Mouse (Mus musculus) embryonic facial prominence, embryonic 14.5 days (tissue): Measurements from ENCODE around the gene Pcif1. TPM values are rescaled to one million over a fixed set of nuclear protein-coding genes. Genes with fewer than 3 reads are reported as not detected.

ENCODE experiments used
- ATAC-seq: fragments of 200-750 bp; cut with Nextera tagmentation; 2 replicates; pipeline ENCODE4 v1.8.0; 2017; ENCODE audit warnings: low read depth, moderate number of reproducible peaks, moderate TSS enrichment
- DNase-seq: peaks from one replicate; pipeline ENCODE4 v3.0.0-alpha.2; 2015; ENCODE audit warnings: low spot score
- H3K27ac ChIP-seq: fragments of 300-500 bp; sonication (generic); replicated peaks from 2 replicates; pipeline ENCODE4 v1.5.1; 2014; ENCODE audit warnings: low read depth, mild to moderate bottlenecking, low read length, moderate library complexity
- H3K27me3 ChIP-seq: fragments of 300-500 bp; sonication (generic); replicated peaks from 2 replicates; pipeline ENCODE4 v1.6.1; 2014; ENCODE audit warnings: low read length; ENCODE audit not compliant: control insufficient read depth, insufficient read depth
- H3K36me3 ChIP-seq: fragments of 300-500 bp; sonication (generic); 2 replicates; pipeline ENCODE4 v1.6.1; 2014; ENCODE audit warnings: low read length, mixed read lengths; ENCODE audit not compliant: control insufficient read depth, insufficient read depth
- H3K4me1 ChIP-seq: fragments of 300-500 bp; sonication (generic); 2 replicates; pipeline ENCODE4 v1.6.1; 2014; ENCODE audit warnings: antibody characterized with exemption, low read length; ENCODE audit not compliant: control insufficient read depth, insufficient read depth
- H3K4me2 ChIP-seq: fragments of 300-500 bp; sonication (generic); 2 replicates; pipeline ENCODE4 v1.6.1; 2014; ENCODE audit warnings: low read depth, mild to moderate bottlenecking, low read length, moderate library complexity, mixed read lengths
- H3K4me3 ChIP-seq: fragments of 300-500 bp; sonication (generic); 2 replicates; pipeline ENCODE4 v1.5.1; 2014; ENCODE audit warnings: low read depth, mild to moderate bottlenecking, low read length
- H3K9ac ChIP-seq: fragments of 300-500 bp; sonication (generic); 2 replicates; pipeline ENCODE4 v1.6.1; 2014; ENCODE audit warnings: low read depth, mild to moderate bottlenecking, low read length, moderate library complexity, mixed read lengths
- H3K9me3 ChIP-seq: fragments of 300-500 bp; sonication (generic); 2 replicates; pipeline ENCODE4 v1.6.1; 2016; ENCODE audit warnings: low read length; ENCODE audit not compliant: control insufficient read depth
- WGBS: fragments of 180-500 bp; shearing (Covaris S2); extraction: QIAGEN DNeasy Blood & Tissue Kit; methylation state at CpG from one replicate; pipeline ENCODE4 v1.1.7; 2014; 5-methylcytosine and 5-hydroxymethylcytosine counted together
- polyA plus RNA-seq: library from polyadenylated mRNA; unstranded; fragments of >200 nt; fragmentation: Nextera tagmentation; extraction: Ambion mirVana; gene quantifications from 2 replicates; pipeline ENCODE4 v1.2.1, GENCODE M21; 2014

Pcif1 gene
- polyA plus RNA-seq, 1 experiment from 2014 or later: 56.9 TPM

- Histone ChIP-seq H3K9me3 (no peaks in the 10 kb centered on the region), H3K27me3 (no peaks in the 10 kb centered on the region), H3K9ac (no peak overlapping the region), H3K4me1 (no peaks in the 10 kb centered on the region), H3K36me3 (peaks cover 100% of the 10 kb centered on the region), H3K4me3 (no peak overlapping the region), H3K27ac (no peak overlapping the region), H3K4me2 (no peak overlapping the region)
- 97% methylated on average over 6 of the region's 6 CpGs for WGBS
- DNase-seq (no peak), ATAC-seq (no peak)
These were observed 16.8 kb downstream of the Pcif1 start for GRCm38 (mm10) chr2:164895885-164896284.

GRCm38 (mm10) chr2:164898008-164898407 is 18.9 kb downstream of the Pcif1 start:
- H3K4me1 ChIP-seq: no peaks in the 10 kb centered on the region
- ATAC-seq (no peak), DNase-seq (no peak)
- WGBS: 96% methylated on average over 7 of the region's 7 CpGs
- no peaks in the 10 kb centered on the region for H3K9me3 ChIP-seq
- H3K4me3 ChIP-seq: no peak overlapping the region
- H3K36me3 ChIP-seq: peaks cover 100% of the 10 kb centered on the region
- H3K27me3 ChIP-seq: no peaks in the 10 kb centered on the region
- no peak overlapping the region for H3K9ac ChIP-seq
- no peak overlapping the region for H3K4me2 ChIP-seq
- no peak overlapping the region for H3K27ac ChIP-seq

DNA sequence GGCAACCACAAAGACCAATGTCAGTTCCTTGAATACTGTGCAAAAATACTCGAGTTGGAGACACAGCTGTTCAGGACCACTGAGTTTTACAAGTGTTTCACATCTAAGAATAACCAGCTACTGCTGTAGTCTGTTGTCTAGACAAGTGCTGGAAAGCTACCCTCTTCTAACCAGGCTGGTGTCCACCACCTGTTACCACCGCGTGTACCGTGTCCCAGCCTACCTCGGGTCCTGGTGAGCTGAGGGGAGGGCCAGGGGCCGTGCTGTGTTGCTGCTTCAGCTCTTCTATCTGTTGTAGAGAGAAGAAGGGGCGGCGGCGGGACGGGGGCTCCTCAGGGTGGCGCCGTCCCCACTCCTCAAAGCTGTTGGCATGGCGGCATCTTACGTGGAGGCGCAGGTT is 19.9 kb downstream of the Pcif1 start:
- Histone ChIP-seq H3K27ac (no peak overlapping the region), H3K9ac (no peak overlapping the region), H3K9me3 (no peaks in the 10 kb centered on the region), H3K4me1 (no peaks in the 10 kb centered on the region), H3K36me3 (peaks cover 100% of the 10 kb centered on the region), H3K4me3 (no peak overlapping the region), H3K27me3 (no peaks in the 10 kb centered on the region), H3K4me2 (no peak overlapping the region)
- ATAC-seq (no peak), DNase-seq (no peak)
- WGBS: 91% methylated on average over 15 of the region's 15 CpGs

- ATAC-seq (no peak), DNase-seq (no peak)
- Histone ChIP-seq H3K4me2 (no peak overlapping the region), H3K36me3 (peaks cover 100% of the 10 kb centered on the region), H3K4me3 (no peak overlapping the region), H3K27ac (no peak overlapping the region), H3K9ac (no peak overlapping the region), H3K4me1 (no peaks in the 10 kb centered on the region), H3K9me3 (no peaks in the 10 kb centered on the region), H3K27me3 (no peaks in the 10 kb centered on the region)
- 87% methylated on average over 16 of the region's 16 CpGs for WGBS
These were observed 20.8 kb downstream of the Pcif1 start for GRCm38 (mm10) chr2:164899723-164900459.

- Histone ChIP-seq H3K9ac (no peak overlapping the region), H3K36me3 (peaks cover 100% of the 10 kb centered on the region), H3K4me2 (no peak overlapping the region), H3K27me3 (no peaks in the 10 kb centered on the region), H3K9me3 (peaks cover 5% of the 10 kb centered on the region), H3K27ac (no peak overlapping the region), H3K4me1 (no peaks in the 10 kb centered on the region), H3K4me3 (no peak overlapping the region)
- DNase-seq (no peak), ATAC-seq (no peak)
- 91% methylated on average over 13 of the region's 13 CpGs for WGBS
These were observed 22.3 kb downstream of the Pcif1 start for GRCm38 (mm10) chr2:164901380-164901779.

DNA sequence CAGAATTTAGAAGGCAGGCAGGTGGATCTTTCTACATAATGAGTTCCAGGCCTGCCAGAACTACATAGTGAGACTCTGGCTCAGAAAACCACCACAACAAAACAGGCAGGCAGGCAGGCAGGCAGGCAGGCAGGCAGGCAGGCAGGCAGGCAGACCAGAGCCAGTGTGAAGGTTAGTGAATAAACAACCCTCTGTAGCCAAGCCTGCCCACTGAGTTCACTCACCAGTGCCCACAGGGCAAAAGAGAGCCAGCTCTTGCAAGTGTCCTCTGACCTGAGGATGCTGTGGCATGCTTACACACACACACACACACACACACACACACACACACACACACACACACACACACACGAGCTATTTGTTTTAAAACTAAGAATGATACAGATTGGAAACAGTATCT is 24.4 kb downstream of the Pcif1 start:
- ATAC-seq: no peak
- H3K36me3 ChIP-seq: peaks cover 100% of the 10 kb centered on the region
- no peak overlapping the region for H3K27ac ChIP-seq
- H3K27me3 ChIP-seq: no peaks in the 10 kb centered on the region
- 83% methylated on average over 1 of the region's 1 CpGs for WGBS
- DNase-seq: no peak
- H3K4me3 ChIP-seq: no peak overlapping the region
- no peak overlapping the region for H3K9ac ChIP-seq
- H3K9me3 ChIP-seq: peaks cover 5% of the 10 kb centered on the region
- H3K4me1 ChIP-seq: no peaks in the 10 kb centered on the region
- H3K4me2 ChIP-seq: no peak overlapping the region

- Histone ChIP-seq H3K4me3 (no peak overlapping the region), H3K36me3 (peaks cover 84% of the 10 kb centered on the region), H3K27ac (no peak overlapping the region), H3K4me1 (peaks cover 9% of the 10 kb centered on the region), H3K9ac (no peak overlapping the region), H3K9me3 (peaks cover 5% of the 10 kb centered on the region), H3K27me3 (no peaks in the 10 kb centered on the region), H3K4me2 (no peak overlapping the region)
- no peak for DNase-seq
- WGBS: 96% methylated on average over 4 of the region's 4 CpGs
- no peak for ATAC-seq
These were observed 27.0 kb downstream of the Pcif1 start for GRCm38 (mm10) chr2:164906071-164906470.

DNA sequence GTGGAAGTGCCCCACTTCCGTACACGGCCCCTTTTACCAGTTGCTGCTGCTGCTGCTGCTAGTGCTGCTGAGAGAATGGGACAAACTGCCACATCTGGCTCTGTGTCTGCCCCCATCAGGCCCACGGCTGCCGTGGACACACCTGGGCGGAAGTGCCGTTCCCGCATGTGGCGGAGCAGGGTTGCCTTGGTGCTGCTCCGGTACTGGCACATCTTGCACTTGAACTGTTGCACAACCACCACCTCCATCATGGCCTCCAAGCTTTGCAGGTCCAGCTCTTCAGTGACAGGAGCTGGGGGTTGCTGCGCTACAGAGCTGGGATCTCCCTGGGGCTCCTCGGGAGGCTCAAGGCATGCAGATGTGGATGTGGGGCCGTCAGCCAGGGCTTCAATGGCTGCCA is 28.4 kb downstream of the Pcif1 start:
- 96% methylated on average over 12 of the region's 12 CpGs for WGBS
- Histone ChIP-seq H3K36me3 (peaks cover 69% of the 10 kb centered on the region), H3K27me3 (no peaks in the 10 kb centered on the region), H3K4me1 (peaks cover 14% of the 10 kb centered on the region), H3K9ac (no peak overlapping the region), H3K4me3 (no peak overlapping the region), H3K4me2 (no peak overlapping the region), H3K27ac (no peak overlapping the region), H3K9me3 (peaks cover 5% of the 10 kb centered on the region)
- no peak for DNase-seq
- ATAC-seq: no peak

GRCm38 (mm10) chr2:164908011-164908410 is 28.9 kb downstream of the Pcif1 start:
- H3K36me3 ChIP-seq: peaks cover 64% of the 10 kb centered on the region
- no peak overlapping the region for H3K4me2 ChIP-seq
- no peak overlapping the region for H3K27ac ChIP-seq
- no peak overlapping the region for H3K4me3 ChIP-seq
- WGBS: 90% methylated on average over 5 of the region's 5 CpGs
- no peak for DNase-seq
- H3K9me3 ChIP-seq: peaks cover 5% of the 10 kb centered on the region
- H3K4me1 ChIP-seq: peaks cover 15% of the 10 kb centered on the region
- no peak overlapping the region for H3K9ac ChIP-seq
- no peaks in the 10 kb centered on the region for H3K27me3 ChIP-seq
- no peak for ATAC-seq
